Mouse (Mus musculus): Measurements from ENCODE around the gene Sim1.

Gene Sim1

GRCm38 (mm10) chr10:50894170-50894991 lies at the start of gene Sim1:
TSS of gene Sim1 (plus strand) at chr10:50894754.
- DNase-seq (ENCODE audit: low read depth) = no peak

- no peak for DNase-seq (ENCODE audit: low read depth)
Measured at GRCm38 (mm10) chr10:50868202-50868601, 26.4 kb upstream of the Sim1 start.

- no peak for DNase-seq (ENCODE audit: low read depth)
Measured at GRCm38 (mm10) chr10:50876952-50877351, 17.6 kb upstream of the Sim1 start.

GRCm38 (mm10) chr10:50881476-50882069 lies 13.0 kb upstream of the Sim1 start:
- peak; percentile 50 for DNase-seq (ENCODE audit: low read depth)

- DNase-seq (ENCODE audit: low read depth) = no peak
Measured at GRCm38 (mm10) chr10:50882366-50882765, 12.2 kb upstream of the Sim1 start.

GRCm38 (mm10) chr10:50886305-50886704 lies 8.2 kb upstream of the Sim1 start:
- DNase-seq (ENCODE audit: low read depth) = no peak

GRCm38 (mm10) chr10:50890621-50891020 lies 3.9 kb upstream of the Sim1 start:
- DNase-seq (ENCODE audit: low read depth) = no peak

GRCm38 (mm10) chr10:50891876-50892711 lies 2.5 kb upstream of the Sim1 start:
- DNase-seq (ENCODE audit: low read depth) = no peak

GRCm38 (mm10) chr10:50892751-50893320 lies 1.7 kb upstream of the Sim1 start:
- no peak for DNase-seq (ENCODE audit: low read depth)

- no peak for DNase-seq (ENCODE audit: low read depth)
Measured at GRCm38 (mm10) chr10:50893546-50893945, 1.0 kb upstream of the Sim1 start.

GRCm38 (mm10) chr10:50895091-50895790 lies 687 bp downstream of the Sim1 start:
- DNase-seq (ENCODE audit: low read depth) = no peak

GRCm38 (mm10) chr10:50895881-50896766 lies 1.6 kb downstream of the Sim1 start:
- no peak for DNase-seq (ENCODE audit: low read depth)

- no peak for DNase-seq (ENCODE audit: low read depth)
Measured at GRCm38 (mm10) chr10:50896767-50897390, 2.3 kb downstream of the Sim1 start.

GRCm38 (mm10) chr10:50897530-50898471 lies 3.2 kb downstream of the Sim1 start:
- peak; percentile 39 for DNase-seq (ENCODE audit: low read depth)

GRCm38 (mm10) chr10:50898621-50899020 lies 4.1 kb downstream of the Sim1 start:
- no peak for DNase-seq (ENCODE audit: low read depth)

- no peak for DNase-seq (ENCODE audit: low read depth)
Measured at GRCm38 (mm10) chr10:50899846-50900745, 5.5 kb downstream of the Sim1 start.

- DNase-seq (ENCODE audit: low read depth) = no peak
Measured at GRCm38 (mm10) chr10:50900746-50901600, 6.4 kb downstream of the Sim1 start.
